Mouse (Mus musculus) intestine, postnatal 0 days (tissue): Measurements from ENCODE around the gene Rab31. TPM values are rescaled to one million over a fixed set of nuclear protein-coding genes. Genes with fewer than 3 reads are reported as not detected.

Experiments
- ATAC-seq: fragments of 200-750 bp; cut with Nextera tagmentation; 2 replicates; pipeline ENCODE4 v1.8.0; 2017; ENCODE audit warnings: mild to moderate bottlenecking, moderate TSS enrichment, moderate library complexity
- H3K27ac ChIP-seq: fragments of 300-500 bp; sonication (generic); 2 replicates; pipeline ENCODE4 v1.5.1; 2014; ENCODE audit warnings: mild to moderate bottlenecking, low read depth, low read length, moderate library complexity
- H3K27me3 ChIP-seq: fragments of 300-500 bp; sonication (generic); replicated peaks from 2 replicates; pipeline ENCODE4 v1.6.1; 2014; ENCODE audit warnings: low read length, mixed read lengths; ENCODE audit not compliant: control insufficient read depth, insufficient read depth
- H3K36me3 ChIP-seq: fragments of 300-500 bp; sonication (generic); 2 replicates; pipeline ENCODE4 v1.6.1; 2014; ENCODE audit warnings: mild to moderate bottlenecking, moderate library complexity; ENCODE audit not compliant: control insufficient read depth, insufficient read depth
- H3K4me1 ChIP-seq: fragments of 300-500 bp; sonication (generic); replicated peaks from 2 replicates; pipeline ENCODE4 v1.6.1; 2014; ENCODE audit warnings: antibody characterized with exemption, low read length, mixed read lengths; ENCODE audit not compliant: control insufficient read depth, insufficient read depth
- H3K4me2 ChIP-seq: fragments of 300-500 bp; sonication (generic); replicated peaks from 2 replicates; pipeline ENCODE4 v1.6.1; 2014; ENCODE audit warnings: low read depth, mild to moderate bottlenecking, moderate library complexity
- H3K4me3 ChIP-seq: fragments of 300-500 bp; sonication (generic); 2 replicates; pipeline ENCODE4 v1.5.1; 2014; ENCODE audit warnings: low read depth, low read length
- H3K9ac ChIP-seq: fragments of 300-500 bp; sonication (generic); 2 replicates; pipeline ENCODE4 v1.6.1; 2014; ENCODE audit warnings: mild to moderate bottlenecking, low read depth, low read length
- H3K9me3 ChIP-seq: fragments of 300-500 bp; sonication (generic); 2 replicates; pipeline ENCODE4 v1.6.1; 2016; ENCODE audit warnings: mixed run types; ENCODE audit not compliant: control insufficient read depth
- CTCF ChIP-seq: sonication (generic); IDR thresholded peaks from 2 replicates; pipeline ENCODE4 v1.5.1; 2016; ENCODE audit warnings: low read depth, mild to moderate bottlenecking, control low read depth, antibody characterized with exemption, moderate library complexity
- WGBS: fragments of 180-500 bp; shearing (Covaris S2); extraction: QIAGEN DNeasy Blood & Tissue Kit; methylation state at CpG from one replicate; pipeline ENCODE4 v1.1.7; 2014; 5-methylcytosine and 5-hydroxymethylcytosine counted together
- polyA plus RNA-seq: library from polyadenylated mRNA; unstranded; fragments of >200 nt; fragmentation: Nextera tagmentation; extraction: Ambion mirVana; gene quantifications from 2 replicates; pipeline ENCODE4 v1.2.1, GENCODE M21; 2015

Gene Rab31
- polyA plus RNA-seq, 1 experiment from 2014 or later = 30.5 TPM

DNA sequence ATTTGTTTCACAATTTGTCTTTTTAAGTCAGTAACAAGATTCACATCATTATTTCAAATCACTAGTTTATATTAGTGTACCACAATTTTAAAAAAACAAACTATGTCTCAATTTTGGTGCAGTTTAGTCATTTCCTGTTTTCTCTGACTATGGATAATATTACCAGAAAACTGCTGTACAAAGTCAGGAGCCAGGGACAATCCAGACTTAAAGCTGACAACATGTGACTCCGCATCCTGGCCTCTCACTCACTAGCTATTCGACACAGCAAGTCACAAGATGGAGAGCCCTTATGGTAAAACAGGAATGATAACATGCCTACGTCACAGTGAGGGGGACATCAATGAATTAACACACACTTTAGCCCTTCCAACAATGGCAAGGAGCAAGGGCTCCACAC, 109.9 kb downstream of the Rab31 start:
- no peaks in the 10 kb centered on the region for H3K36me3 ChIP-seq
- H3K27ac ChIP-seq = no peak overlapping the region
- H3K4me3 ChIP-seq = no peak overlapping the region
- no peak for ATAC-seq
- H3K4me2 ChIP-seq = no peak overlapping the region
- H3K27me3 ChIP-seq = no peaks in the 10 kb centered on the region
- 0 out of 2 replicates have a peak, but pooled peaks cover 7% of the 10 kb centered on the region for H3K4me1 ChIP-seq
- WGBS = 74% methylated on average over 3 of the region's 3 CpGs
- H3K9me3 ChIP-seq = no peaks in the 10 kb centered on the region
- no peak for TF ChIP-seq CTCF
- H3K9ac ChIP-seq = no peak overlapping the region

DNA sequence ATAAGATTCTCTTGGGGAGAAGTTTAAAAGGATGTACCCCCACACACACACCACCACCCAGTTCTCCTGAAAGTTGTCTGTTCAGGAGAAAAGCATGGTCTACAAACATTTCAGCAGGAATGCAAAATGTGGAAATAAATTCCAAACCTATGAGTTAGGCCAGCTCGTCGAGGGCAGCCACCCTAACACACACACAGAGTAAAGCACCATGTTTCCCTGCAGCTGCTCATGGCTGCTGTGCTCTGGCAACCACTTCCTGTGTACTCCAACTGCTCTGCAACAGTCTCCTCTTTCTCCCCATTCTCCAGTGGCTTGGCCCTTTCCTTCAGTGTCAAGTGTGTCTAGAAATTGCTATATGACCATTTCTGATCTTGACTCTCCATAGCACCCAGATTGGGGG, 114.1 kb downstream of the Rab31 start:
- 48% methylated on average over 2 of the region's 2 CpGs for WGBS
- Histone ChIP-seq H3K27me3 (no peaks in the 10 kb centered on the region), H3K4me3 (no peak overlapping the region), H3K36me3 (no peaks in the 10 kb centered on the region), H3K4me1 (no peaks in the 10 kb centered on the region), H3K27ac (no peak overlapping the region), H3K4me2 (no peak overlapping the region), H3K9ac (no peak overlapping the region), H3K9me3 (no peaks in the 10 kb centered on the region)
- no peak for TF ChIP-seq CTCF
- no peak for ATAC-seq

DNA sequence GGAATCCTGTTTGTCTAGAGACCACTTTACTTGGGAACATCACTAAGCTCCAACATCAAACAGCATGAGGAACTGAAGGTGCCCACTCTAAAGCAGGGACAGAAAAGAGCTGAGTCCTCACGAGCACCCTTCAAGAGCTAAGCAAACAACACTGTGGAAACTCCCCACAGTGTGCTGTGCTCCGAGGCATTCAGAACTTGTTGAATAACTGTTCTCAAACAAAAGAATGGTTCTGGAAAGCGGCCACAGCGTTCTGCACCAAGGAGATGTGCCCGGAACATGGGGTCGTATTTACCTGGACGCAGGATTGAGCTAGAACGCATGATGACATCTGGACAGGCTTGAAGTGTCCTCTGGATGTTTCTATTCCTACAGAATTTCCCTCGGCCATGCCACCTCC, 114.6 kb downstream of the Rab31 start:
- WGBS = 84% methylated on average over 9 of the region's 9 CpGs
- H3K9ac ChIP-seq = no peak overlapping the region
- no peak overlapping the region for H3K27ac ChIP-seq
- TF ChIP-seq CTCF = no peak
- H3K27me3 ChIP-seq = no peaks in the 10 kb centered on the region
- H3K36me3 ChIP-seq = no peaks in the 10 kb centered on the region
- ATAC-seq = no peak
- no peak overlapping the region for H3K4me2 ChIP-seq
- no peaks in the 10 kb centered on the region for H3K4me1 ChIP-seq
- H3K9me3 ChIP-seq = no peaks in the 10 kb centered on the region
- H3K4me3 ChIP-seq = no peak overlapping the region

DNA sequence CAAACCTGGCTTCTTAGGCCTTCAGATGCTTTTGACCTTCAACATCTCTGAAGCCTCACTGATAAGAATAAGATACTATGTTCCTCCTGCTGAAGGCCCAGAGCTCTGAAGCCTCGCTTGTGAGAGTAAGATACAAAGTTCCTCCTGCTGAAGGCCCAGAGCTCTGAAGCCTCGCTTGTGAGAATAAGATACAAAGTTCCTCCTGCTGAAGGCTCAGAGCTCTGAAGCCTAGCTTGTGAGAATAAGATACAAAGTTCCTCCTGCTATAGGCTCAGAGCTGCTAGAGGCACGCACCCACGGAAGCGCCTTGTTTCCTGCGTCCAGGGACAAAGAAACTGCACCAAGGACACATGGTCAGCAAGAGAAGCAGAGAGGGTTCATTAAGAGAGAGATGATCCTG, 115.8 kb downstream of the Rab31 start:
- H3K27me3 ChIP-seq = no peaks in the 10 kb centered on the region
- H3K4me3 ChIP-seq = no peak overlapping the region
- TF ChIP-seq CTCF = no peak
- no peak for ATAC-seq
- WGBS = 85% methylated on average over 6 of the region's 6 CpGs
- no peaks in the 10 kb centered on the region for H3K9me3 ChIP-seq
- no peak overlapping the region for H3K9ac ChIP-seq
- H3K4me2 ChIP-seq = no peak overlapping the region
- H3K27ac ChIP-seq = 0 out of 2 replicates have a peak overlapping the region, but pooled peaks have one; percentile 35
- no peaks in the 10 kb centered on the region for H3K36me3 ChIP-seq
- no peaks in the 10 kb centered on the region for H3K4me1 ChIP-seq

DNA sequence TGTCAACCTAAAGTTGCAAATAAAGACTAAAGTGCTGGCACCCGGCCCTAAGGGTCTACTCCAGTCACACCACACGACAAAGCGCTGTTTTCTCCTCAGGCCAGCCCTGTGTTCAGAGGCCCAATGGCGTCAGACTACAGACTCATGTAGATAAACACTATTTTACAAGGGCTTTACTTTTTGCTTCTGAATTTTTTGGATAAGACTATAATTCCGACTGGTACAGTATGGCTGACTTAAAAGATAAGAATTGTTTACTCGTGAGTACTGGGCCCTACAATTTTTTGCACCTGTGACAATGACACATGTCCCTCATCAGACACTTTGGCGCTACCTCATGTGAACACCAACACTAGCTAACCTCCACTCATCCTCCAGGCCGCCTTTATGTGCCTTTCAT, 116.5 kb downstream of the Rab31 start:
- H3K9ac ChIP-seq = no peak overlapping the region
- H3K4me3 ChIP-seq = no peak overlapping the region
- no peak overlapping the region for H3K4me2 ChIP-seq
- H3K9me3 ChIP-seq = no peaks in the 10 kb centered on the region
- H3K36me3 ChIP-seq = no peaks in the 10 kb centered on the region
- TF ChIP-seq CTCF = no peak
- no peaks in the 10 kb centered on the region for H3K4me1 ChIP-seq
- WGBS = 86% methylated on average over 8 of the region's 8 CpGs
- no peak overlapping the region for H3K27ac ChIP-seq
- ATAC-seq = no peak
- H3K27me3 ChIP-seq = no peaks in the 10 kb centered on the region

DNA sequence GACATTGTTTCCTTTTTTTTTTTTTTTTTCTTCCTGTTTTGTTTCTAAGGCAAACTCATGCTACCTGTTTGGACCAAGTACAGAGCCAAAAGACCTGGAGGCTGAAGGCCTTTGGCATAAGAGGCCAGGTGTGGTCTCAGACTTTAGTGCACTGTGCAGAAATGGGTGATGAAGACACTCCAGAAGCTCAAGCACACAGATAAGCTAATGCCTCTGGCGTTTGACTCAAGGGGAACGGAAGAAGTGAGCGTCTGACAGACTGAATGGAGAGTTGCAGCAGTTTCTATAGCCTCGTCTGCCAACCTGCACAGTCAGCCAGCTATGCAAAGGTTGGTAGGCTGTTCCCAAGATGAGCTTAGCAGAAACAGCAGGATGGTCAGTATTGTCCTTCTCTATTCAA, 116.9 kb downstream of the Rab31 start:
- ATAC-seq = no peak
- Histone ChIP-seq H3K27ac (no peak overlapping the region), H3K4me1 (no peaks in the 10 kb centered on the region), H3K4me2 (no peak overlapping the region), H3K4me3 (no peak overlapping the region), H3K9ac (no peak overlapping the region), H3K9me3 (no peaks in the 10 kb centered on the region), H3K36me3 (no peaks in the 10 kb centered on the region), H3K27me3 (no peaks in the 10 kb centered on the region)
- TF ChIP-seq CTCF = no peak
- 75% methylated on average over 4 of the region's 4 CpGs for WGBS

DNA sequence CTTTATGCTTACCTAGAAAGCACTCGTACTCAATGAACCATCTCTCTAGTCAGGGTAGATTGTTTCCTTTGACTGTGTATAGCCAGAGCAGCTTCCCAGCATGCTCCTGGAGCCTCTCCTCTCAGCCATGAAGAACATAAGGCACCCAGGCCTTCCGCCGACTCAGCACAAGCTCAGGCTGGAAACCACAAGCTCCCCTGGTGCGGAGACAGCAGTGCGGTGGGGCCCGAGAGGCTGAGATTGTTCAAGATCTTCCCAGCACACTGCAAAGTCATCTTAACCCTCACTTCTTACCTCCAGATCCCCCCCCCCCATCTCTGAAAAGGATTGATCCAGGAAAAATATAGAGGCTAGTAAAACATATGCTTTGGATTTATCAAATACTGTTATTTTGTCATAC, 122.0 kb downstream of the Rab31 start:
- TF ChIP-seq CTCF = no peak
- Histone ChIP-seq H3K9ac (no peak overlapping the region), H3K4me2 (no peak overlapping the region), H3K27me3 (no peaks in the 10 kb centered on the region), H3K27ac (no peak overlapping the region), H3K9me3 (no peaks in the 10 kb centered on the region), H3K4me3 (no peak overlapping the region), H3K4me1 (no peaks in the 10 kb centered on the region), H3K36me3 (no peaks in the 10 kb centered on the region)
- WGBS = 91% methylated on average over 6 of the region's 6 CpGs
- ATAC-seq = no peak
